Comparison of ENCODE assay signal across 8 mouse cellular contexts in the genomic region with DNA sequence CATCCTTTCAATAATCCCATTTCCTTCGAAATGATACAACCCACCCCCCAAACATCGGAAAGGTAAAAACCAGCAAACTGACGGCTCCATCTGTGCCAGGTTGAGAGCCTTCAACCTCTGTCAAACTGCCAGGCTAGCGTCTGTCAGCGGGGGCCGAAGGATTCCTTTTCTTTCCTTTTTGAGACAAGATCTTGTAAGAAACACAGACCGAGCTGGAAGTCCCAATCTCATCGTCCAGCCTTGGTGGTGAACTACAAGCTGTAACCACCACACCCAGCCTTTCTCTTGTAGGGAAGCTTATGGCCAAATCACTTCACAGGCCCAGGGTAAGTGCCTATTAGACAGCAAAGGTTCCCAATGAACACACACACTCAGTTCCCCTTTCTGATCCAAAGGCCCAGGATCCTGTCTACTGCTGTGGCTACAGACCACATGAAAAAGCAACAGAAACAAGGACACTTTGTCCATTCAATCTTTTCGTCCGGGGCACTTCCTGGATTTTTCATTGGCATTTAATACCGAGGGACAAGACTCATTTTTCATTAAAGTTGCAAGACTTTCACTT. TPM values are rescaled to one million over a fixed set of nuclear protein-coding genes. Genes with fewer than 3 reads are reported as not detected.
A peak's percentile ranks its signal among the peaks of the same experiment; 100 is the strongest.
DNase-seq lines count a peak whose midpoint lies in the region; ATAC-seq lines count a peak whose summit lies in the region.

No protein-coding gene starts in this region.

- H3K4me3 ChIP-seq in hindbrain, embryonic 15.5 days: peak overlapping the region; percentile 69
- peak overlapping the region; percentile 59 for H3K4me3 ChIP-seq in neural tube, embryonic 13.5 days

- peak; percentile 16 to 25 for DNase-seq in frontal cortex, postnatal 36 days (ENCODE audit: low spot score in 2 of 2)
- no peak for DNase-seq in frontal cortex, postnatal 25 days (ENCODE audit: low spot score in 2 of 2)
- peak; percentile 10 for DNase-seq in right cerebral cortex, postnatal 25 days
- DNase-seq in right cerebral cortex, postnatal 4 days: no peak
- no peak for DNase-seq in layer of hippocampus, adult 9-11 months
- no peak for DNase-seq in layer of hippocampus, adult 11-12 months (ENCODE audit: low spot score)

- H3K36me3 ChIP-seq in hindbrain, embryonic 15.5 days: 0 out of 2 replicates have a peak, but pooled peaks cover 2% of the 10 kb centered on the region
- 0 out of 2 replicates have a peak, but pooled peaks cover 3% of the 10 kb centered on the region for H3K36me3 ChIP-seq in neural tube, embryonic 13.5 days

- ATAC-seq in hindbrain, embryonic 15.5 days (ENCODE audit: low FRiP score, low read depth): no peak
- ATAC-seq in neural tube, embryonic 13.5 days (ENCODE audit: low read depth): no peak

- peak overlapping the region; percentile 90 for H3K4me2 ChIP-seq in hindbrain, embryonic 15.5 days
- peak overlapping the region; percentile 82 for H3K4me2 ChIP-seq in neural tube, embryonic 13.5 days

- no peak overlapping the region for H3K27ac ChIP-seq in hindbrain, embryonic 15.5 days (replicated peaks)
- no peak overlapping the region for H3K27ac ChIP-seq in neural tube, embryonic 13.5 days (replicated peaks)

- peak overlapping the region; percentile 25; the same call in 1 of the 2 replicates for H3K9ac ChIP-seq in hindbrain, embryonic 15.5 days
- peak overlapping the region; percentile 86 for H3K9ac ChIP-seq in neural tube, embryonic 13.5 days

- no peaks in the 10 kb centered on the region for H3K27me3 ChIP-seq in hindbrain, embryonic 15.5 days
- H3K27me3 ChIP-seq in neural tube, embryonic 13.5 days: no peaks in the 10 kb centered on the region; the same call in 1 of the 2 replicates

- H3K9me3 ChIP-seq in hindbrain, embryonic 15.5 days: no peaks in the 10 kb centered on the region
- H3K9me3 ChIP-seq in neural tube, embryonic 13.5 days: no peaks in the 10 kb centered on the region

- H3K4me1 ChIP-seq in hindbrain, embryonic 15.5 days (replicated peaks): peaks cover 46% of the 10 kb centered on the region
- H3K4me1 ChIP-seq in neural tube, embryonic 13.5 days (replicated peaks): peaks cover 42% of the 10 kb centered on the region

- WGBS in hindbrain, embryonic 15.5 days: 66% methylated on average over 11 of the region's 11 CpGs
- WGBS in neural tube, embryonic 13.5 days: 74% methylated on average over 11 of the region's 11 CpGs

RNA-seq across cellular contexts. Expression of a gene that starts 34.7 kb away (rescaled TPM):
- 101 and 104 TPM in 2 replicates for polyA plus RNA-seq in hindbrain, embryonic 15.5 days (2015; fragmentation: Nextera tagmentation; extraction: Ambion mirVana)
- 130 and 134 TPM in 2 replicates for polyA plus RNA-seq in neural tube, embryonic 13.5 days (2015; fragmentation: Nextera tagmentation; extraction: Ambion mirVana)

RNA-seq across cellular contexts. Expression of a gene that starts 35.8 kb away (rescaled TPM):
- polyA plus RNA-seq in hindbrain, embryonic 15.5 days (2015; fragmentation: Nextera tagmentation; extraction: Ambion mirVana): 12.3 and 12.8 TPM in 2 replicates
- 10.4 and 11.2 TPM in 2 replicates for polyA plus RNA-seq in neural tube, embryonic 13.5 days (2015; fragmentation: Nextera tagmentation; extraction: Ambion mirVana)

Comparison
In these comparisons a context has a peak if more than half of its experiments do, and no peak if none do; other contexts are left out.
1. DNase-seq: peak in frontal cortex, postnatal 36 days (2 of 2) and right cerebral cortex, postnatal 25 days (single experiment); none in frontal cortex, postnatal 25 days (0 of 2), right cerebral cortex, postnatal 4 days (single experiment), layer of hippocampus, adult 9-11 months (single experiment) and layer of hippocampus, adult 11-12 months (single experiment).